Mouse (Mus musculus): ENCODE measurements around the gene Gm45753. TPM values are rescaled to one million over a fixed set of nuclear protein-coding genes. Genes with fewer than 3 reads are reported as not detected.

Gm45753 gene
- total RNA-seq, 2 experiments from 2014 or later, result not detected

DNA sequence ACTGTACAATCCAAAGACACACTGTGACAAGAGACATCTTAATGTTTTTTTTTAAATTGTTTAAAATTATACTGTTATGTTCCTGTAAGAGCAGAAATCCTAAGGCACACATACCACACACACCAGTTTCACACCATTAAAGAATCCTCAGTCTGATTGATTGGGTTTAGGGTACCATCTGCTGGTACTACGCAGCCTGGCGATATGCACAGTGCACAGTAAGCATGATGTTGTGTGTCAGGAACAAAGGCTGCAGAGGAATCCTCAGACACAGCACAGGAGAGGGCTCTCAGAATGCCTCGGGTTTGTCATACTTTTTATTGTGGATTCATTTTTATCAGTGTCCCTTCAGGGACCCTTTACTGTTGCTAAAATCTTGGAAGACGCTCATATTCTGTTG is 33.9 kb downstream of the Gm45753 start:
- DNase-seq, result no peak

GRCm38 (mm10) chr8:45269056-45269455 is 39.2 kb downstream of the Gm45753 start:
- DNase-seq, result no peak

GRCm38 (mm10) chr8:45268485-45268884 is 39.8 kb downstream of the Gm45753 start:
- DNase-seq, result no peak

DNA sequence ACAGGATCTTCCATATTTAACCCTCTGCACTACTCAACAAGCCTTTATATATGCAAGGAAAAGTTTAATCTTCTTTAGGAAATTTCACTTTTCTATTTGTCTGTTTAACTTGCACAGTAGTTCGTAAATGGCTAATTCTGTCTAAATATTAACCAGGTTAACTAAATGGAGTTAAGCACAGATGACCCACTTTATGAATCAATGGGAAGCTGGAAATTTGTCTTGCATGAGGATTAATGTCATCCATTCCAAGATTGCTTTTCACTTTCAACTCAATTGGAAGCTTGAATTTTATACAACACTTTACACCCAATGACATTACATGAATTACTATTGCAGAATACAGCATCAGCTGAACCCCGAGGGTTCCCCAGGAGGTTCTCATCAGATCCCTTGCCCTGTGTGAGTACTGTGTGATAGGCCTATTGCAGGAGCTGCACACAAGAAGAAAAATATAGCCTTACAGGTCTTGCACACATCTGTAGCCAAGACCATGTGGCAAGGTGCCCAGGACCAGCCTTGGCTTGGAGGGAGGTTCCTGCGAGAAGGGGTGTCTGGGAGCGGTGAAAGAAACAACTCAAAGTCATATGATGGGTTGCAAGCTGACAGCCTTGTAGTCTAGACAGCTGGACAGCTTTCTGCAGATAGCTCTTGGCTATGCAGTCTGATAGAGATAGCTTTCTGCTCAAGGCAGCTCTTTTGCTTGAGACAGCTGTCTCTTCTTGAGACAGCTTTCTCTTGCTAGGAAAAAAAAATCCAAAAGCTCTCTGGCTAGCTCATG is 40.5 kb downstream of the Gm45753 start:
- no peak for DNase-seq

DNA sequence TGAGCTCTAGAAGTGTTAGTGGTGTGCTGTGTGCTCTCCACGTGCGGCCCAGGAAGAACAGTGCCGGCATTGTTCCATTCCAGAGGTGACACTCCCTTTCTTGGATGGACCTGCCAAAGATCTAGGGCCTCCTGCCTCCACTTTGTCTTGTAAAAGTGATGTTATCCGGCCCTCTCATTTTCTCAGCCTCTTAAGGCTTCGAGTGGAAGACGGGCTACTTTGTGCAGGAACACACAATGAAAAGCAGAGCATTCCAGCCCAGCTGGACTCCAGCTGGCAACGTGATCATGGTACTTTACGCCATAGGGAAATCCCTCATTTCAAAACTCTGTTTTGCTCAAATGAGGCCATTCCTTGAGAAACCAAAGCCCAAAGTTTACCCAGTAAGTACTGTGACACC is 41.3 kb downstream of the Gm45753 start:
- no peak for DNase-seq

DNA sequence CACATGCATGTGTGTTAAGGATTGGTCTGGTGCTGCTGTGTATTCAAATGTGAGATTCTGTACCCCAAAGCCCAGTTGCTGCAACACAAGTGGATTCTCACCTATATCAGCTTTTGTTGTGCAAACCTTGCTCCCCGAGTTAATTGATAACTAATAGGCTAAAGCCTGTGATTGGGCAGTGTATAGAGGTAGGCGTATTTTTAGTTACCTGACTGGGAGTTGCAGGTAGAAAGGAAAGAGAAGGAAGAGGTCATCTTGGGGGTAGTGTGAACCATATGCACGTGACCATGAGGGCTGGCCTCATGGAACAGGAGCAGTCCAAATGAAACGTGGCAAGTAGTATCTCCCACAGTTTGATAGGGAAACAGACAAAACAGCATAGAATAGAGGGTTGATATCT is 43.3 kb downstream of the Gm45753 start:
- DNase-seq, result no peak

- DNase-seq, result no peak
These were observed 45.4 kb downstream of the Gm45753 start for GRCm38 (mm10) chr8:45262851-45263250.

- no peak for DNase-seq
These were observed 46.3 kb downstream of the Gm45753 start, which contains the start of gene F11 for GRCm38 (mm10) chr8:45261920-45262319. Gene F11, minus strand, starts transcription at chr8:45262031.

- no peak for DNase-seq
These were observed 49.8 kb downstream of the Gm45753 start for GRCm38 (mm10) chr8:45258421-45258820.

- DNase-seq, result no peak
These were observed 53.2 kb downstream of the Gm45753 start for GRCm38 (mm10) chr8:45255040-45255439.

DNA sequence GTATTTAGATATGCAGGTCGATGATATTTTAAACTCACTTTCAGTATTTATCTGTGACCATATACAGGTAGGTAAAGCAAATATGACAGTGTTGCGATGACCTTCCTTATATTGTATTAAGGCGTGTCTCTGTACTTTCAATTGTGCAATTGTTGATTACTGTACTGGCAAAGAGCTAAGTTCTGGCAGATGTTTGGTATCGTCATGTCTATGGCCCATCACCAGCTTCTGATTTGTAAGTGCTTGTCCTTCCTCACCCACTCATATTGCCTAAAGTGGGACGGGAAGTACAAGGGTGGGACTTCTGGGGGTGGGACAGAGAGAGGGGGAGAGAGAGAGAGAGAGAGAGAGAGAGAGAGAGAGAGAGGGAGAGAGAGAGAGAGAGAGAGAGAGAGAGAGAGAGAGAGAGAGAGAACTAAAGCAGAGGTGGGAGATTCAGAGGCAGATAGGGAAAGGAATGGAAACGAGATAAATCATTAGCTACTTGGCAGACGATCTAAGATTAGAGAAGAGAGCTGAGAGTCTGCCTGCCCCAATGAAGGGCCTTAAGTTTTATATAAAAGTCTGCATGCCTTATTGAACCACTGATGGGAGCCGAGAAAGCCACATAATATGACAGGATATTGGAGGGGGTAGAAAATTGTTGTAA is 53.9 kb downstream of the Gm45753 start:
- no peak for DNase-seq

- DNase-seq, result no peak
These were observed 54.7 kb downstream of the Gm45753 start for GRCm38 (mm10) chr8:45253586-45253985.

GRCm38 (mm10) chr8:45253111-45253510 is 55.2 kb downstream of the Gm45753 start:
- no peak for DNase-seq

DNA sequence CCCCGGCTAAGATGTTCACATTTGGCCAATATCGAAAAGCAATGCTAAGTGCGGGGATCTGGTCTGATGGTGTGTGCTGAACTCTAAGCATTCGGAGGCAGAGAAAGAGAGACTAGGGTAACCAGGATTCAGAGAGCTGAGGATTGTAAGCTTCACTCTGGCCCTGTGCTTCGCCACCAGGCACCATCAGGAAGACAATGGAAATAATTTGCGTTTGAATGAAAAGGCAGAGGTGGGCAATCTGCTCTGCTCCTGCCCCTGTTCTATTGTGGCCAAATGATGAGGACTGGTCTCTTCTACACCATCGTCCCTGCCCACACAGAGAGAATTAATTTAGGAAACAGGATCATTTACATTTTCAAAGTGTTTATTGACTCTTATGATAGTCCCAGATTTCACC is 62.0 kb downstream of the Gm45753 start:
- DNase-seq, result no peak

DNA sequence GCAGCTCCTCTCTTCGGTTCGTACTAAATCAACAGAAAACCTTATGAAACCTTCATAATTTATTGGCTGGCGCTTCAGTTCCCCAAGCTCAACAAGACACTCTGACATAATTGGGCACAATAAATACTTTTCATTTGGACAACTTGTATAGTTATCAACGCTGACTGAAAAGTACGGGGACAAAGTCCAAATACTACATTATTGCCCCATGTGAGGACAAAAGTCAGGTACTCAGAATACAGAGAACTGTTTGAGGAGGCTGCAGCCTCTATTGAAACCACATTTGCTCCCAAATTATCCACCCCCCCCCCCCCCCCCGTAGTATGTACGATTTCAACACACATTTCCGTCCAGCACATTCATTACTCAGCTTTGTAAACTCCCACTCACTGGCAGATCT is 68.9 kb downstream of the Gm45753 start:
- DNase-seq, result no peak

DNA sequence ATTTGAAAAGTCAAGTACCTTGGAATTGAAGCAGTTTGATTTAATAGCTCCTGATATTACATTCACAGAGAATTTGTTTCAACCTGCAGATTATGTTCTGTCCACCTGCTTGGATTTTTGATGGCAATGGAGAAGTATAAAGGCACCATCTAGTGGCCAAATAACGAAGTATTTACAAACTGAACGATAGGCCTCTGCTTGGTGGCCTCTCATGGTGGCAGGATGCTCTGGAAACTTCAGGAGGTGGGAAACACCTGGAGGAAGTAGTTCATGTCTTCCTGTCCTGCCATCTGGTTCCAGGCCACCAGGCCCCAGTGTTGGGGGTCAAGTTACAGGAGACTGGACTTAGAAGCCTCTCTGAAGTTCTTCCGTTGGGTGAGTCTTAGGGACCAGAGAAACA is 70.0 kb downstream of the Gm45753 start:
- no peak for DNase-seq

DNA sequence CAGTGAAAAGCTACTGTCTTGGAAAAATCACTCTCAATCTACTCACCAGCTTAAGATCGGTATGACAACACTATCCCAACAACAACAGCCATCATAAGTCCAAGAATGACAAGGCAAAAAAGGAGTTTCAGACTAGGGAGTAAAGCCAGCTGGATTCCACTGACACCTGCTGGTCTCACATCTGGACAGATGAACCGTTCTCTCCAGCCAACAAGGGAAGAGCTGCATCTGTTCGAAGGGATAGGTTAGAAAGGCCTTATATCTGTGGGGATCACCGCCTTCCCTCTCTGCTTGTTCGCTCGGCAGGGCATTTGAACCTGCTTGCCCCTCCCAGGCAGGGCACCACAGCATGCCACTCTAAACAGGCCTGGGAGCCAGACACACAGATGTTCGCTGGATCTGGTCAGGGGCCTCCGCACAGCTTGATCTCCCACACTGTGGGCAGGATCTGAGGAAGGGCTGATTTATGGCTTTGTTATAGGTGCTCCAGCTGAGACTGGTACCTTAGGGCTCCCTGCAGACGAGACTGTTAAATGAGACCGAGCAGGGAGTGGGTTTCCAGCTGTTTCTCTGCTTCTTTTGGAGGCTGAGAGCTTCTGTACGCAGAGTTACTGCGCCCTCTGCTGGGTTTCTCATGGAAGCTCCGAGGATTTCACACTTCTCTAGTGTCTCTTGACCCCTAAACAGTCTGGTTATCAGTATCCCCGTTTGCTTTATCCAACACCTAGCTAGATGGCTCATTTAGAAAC is 71.9 kb downstream of the Gm45753 start:
- DNase-seq, result no peak

GRCm38 (mm10) chr8:45235228-45235627 is 73.0 kb downstream of the Gm45753 start:
- DNase-seq, result no peak

DNA sequence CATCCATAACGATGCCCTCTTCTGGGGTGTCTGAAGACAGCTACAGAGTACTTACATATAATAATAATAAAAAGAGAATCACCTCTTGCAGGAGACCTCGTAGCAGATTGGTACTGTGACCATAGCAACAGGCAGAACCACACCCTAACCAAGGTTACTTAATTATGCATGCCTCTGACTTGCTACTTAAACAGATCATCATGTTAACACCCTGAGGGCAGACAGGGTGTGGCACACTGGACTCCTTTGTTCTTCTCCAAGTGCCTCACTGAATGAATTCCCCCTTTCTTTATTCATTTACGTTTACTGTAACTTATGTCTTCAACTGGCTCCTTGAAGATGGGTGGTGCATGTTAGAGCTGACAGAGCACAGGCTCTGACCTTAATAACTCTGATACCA is 75.0 kb downstream of the Gm45753 start:
- DNase-seq, result no peak
